Mouse (Mus musculus): ENCODE measurements around the gene Papola. TPM values are rescaled to one million over a fixed set of nuclear protein-coding genes. Genes with fewer than 3 reads are reported as not detected.
"Not testable (repeated sequence)": the region's sequence is repeated elsewhere in the genome, so short reads cannot be mapped to it uniquely, and the experiment has no call there.

Papola gene
- total RNA-seq, 2 experiments from 2014 or later, result 143 to 152 TPM

- DNase-seq (ENCODE audit: extremely low spot score in 1 of 2, low spot score in 1 of 2), result no peak
These were observed 13.5 kb downstream of the Papola start for GRCm38 (mm10) chr12:105798001-105798400.

- DNase-seq (ENCODE audit: extremely low spot score in 1 of 2, low spot score in 1 of 2), result no peak
These were observed 21.3 kb downstream of the Papola start for GRCm38 (mm10) chr12:105805790-105806189.

GRCm38 (mm10) chr12:105806205-105806604, 21.7 kb downstream of the Papola start:
- no peak for DNase-seq (ENCODE audit: extremely low spot score in 1 of 2, low spot score in 1 of 2)

- DNase-seq (ENCODE audit: extremely low spot score in 1 of 2, low spot score in 1 of 2), result no peak
These were observed 22.9 kb downstream of the Papola start for GRCm38 (mm10) chr12:105807416-105807815.

GRCm38 (mm10) chr12:105808945-105809344, 24.5 kb downstream of the Papola start:
- no peak for DNase-seq (ENCODE audit: extremely low spot score in 1 of 2, low spot score in 1 of 2)

GRCm38 (mm10) chr12:105810608-105811007, 26.1 kb downstream of the Papola start:
- no peak for DNase-seq (ENCODE audit: extremely low spot score in 1 of 2, low spot score in 1 of 2)

- no peak for DNase-seq (ENCODE audit: extremely low spot score in 1 of 2, low spot score in 1 of 2)
These were observed 29.5 kb downstream of the Papola start for GRCm38 (mm10) chr12:105813957-105814356.

- DNase-seq (ENCODE audit: extremely low spot score in 1 of 2, low spot score in 1 of 2), result no peak
These were observed 39.0 kb downstream of the Papola start for GRCm38 (mm10) chr12:105823472-105823871.

GRCm38 (mm10) chr12:105824743-105825142, 40.2 kb downstream of the Papola start:
- DNase-seq (ENCODE audit: extremely low spot score in 1 of 2, low spot score in 1 of 2), result no peak

- DNase-seq (ENCODE audit: extremely low spot score in 1 of 2, low spot score in 1 of 2), result no peak
These were observed 40.8 kb downstream of the Papola start for GRCm38 (mm10) chr12:105825266-105825665.

- no peak for DNase-seq (ENCODE audit: extremely low spot score in 1 of 2, low spot score in 1 of 2)
These were observed 48.0 kb downstream of the Papola start for GRCm38 (mm10) chr12:105832541-105832940.

- DNase-seq (ENCODE audit: extremely low spot score in 1 of 2, low spot score in 1 of 2), result no peak
These were observed 50.4 kb downstream of the Papola start for GRCm38 (mm10) chr12:105834926-105835325.

GRCm38 (mm10) chr12:105835571-105835970, 51.1 kb downstream of the Papola start:
- DNase-seq (ENCODE audit: extremely low spot score in 1 of 2, low spot score in 1 of 2), result no peak

GRCm38 (mm10) chr12:105836196-105836595, 51.7 kb downstream of the Papola start:
- DNase-seq (ENCODE audit: extremely low spot score in 1 of 2, low spot score in 1 of 2), result peak in 1 of 2 experiments; percentile 61

GRCm38 (mm10) chr12:105839096-105839495, 54.6 kb downstream of the Papola start:
- no peak for DNase-seq (ENCODE audit: extremely low spot score in 1 of 2, low spot score in 1 of 2)

GRCm38 (mm10) chr12:105840545-105840944, 56.1 kb downstream of the Papola start:
- not testable (repeated sequence) for DNase-seq (ENCODE audit: extremely low spot score in 1 of 2, low spot score in 1 of 2)

GRCm38 (mm10) chr12:105843243-105844005, 58.9 kb downstream of the Papola start:
- no peak for DNase-seq (ENCODE audit: extremely low spot score in 1 of 2, low spot score in 1 of 2)

- no peak for DNase-seq (ENCODE audit: extremely low spot score in 1 of 2, low spot score in 1 of 2)
These were observed 59.9 kb downstream of the Papola start for GRCm38 (mm10) chr12:105844406-105844805.

GRCm38 (mm10) chr12:105849102-105849501, 64.6 kb downstream of the Papola start:
- no peak for DNase-seq (ENCODE audit: extremely low spot score in 1 of 2, low spot score in 1 of 2)

GRCm38 (mm10) chr12:105850675-105851074, 66.2 kb downstream of the Papola start:
- no peak for DNase-seq (ENCODE audit: extremely low spot score in 1 of 2, low spot score in 1 of 2)

GRCm38 (mm10) chr12:105852798-105853197, 68.3 kb downstream of the Papola start:
- DNase-seq (ENCODE audit: extremely low spot score in 1 of 2, low spot score in 1 of 2), result no peak

- peak in 1 of 2 experiments; percentile 37 for DNase-seq (ENCODE audit: extremely low spot score in 1 of 2, low spot score in 1 of 2)
These were observed 70.1 kb downstream of the Papola start for GRCm38 (mm10) chr12:105854639-105855038.
